Mouse (Mus musculus): Measurements from ENCODE around the gene Tmem50b.

DNA sequence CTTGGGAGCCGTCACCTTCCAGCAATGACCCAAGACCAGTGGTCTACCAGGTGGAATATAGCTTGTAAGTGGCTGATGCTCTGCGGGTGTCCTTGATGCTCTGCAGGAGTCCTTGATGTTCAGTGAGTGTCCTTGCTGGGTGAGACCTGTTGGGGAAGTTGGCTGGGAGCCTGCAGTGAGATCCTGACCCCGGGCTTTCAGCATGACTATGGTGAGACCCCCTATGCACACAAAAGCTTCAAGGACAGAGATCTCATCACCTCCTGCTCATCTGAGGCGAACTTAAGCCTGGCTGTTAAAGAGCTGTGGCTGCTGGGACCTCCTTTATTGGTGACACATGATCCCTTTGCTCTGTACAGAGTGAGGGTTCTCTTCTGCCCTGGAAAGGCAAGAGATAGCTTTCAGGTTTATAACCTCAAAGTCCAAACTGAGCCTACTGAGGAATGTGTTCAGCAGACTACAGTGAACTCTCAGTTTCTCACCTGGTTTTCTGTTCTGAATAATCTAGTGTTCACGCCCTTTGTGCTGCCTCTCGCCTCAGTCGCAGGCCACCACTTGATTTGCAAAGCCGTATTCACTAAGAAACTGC is 42.5 kb downstream of the Tmem50b start:
- TF ChIP-seq CTCF (IDR thresholded peaks at IDR 0.05; ENCODE audit: low read depth) (no peak), EP300 (optimal IDR thresholded peaks at IDR 0.05) (no peak)

Measured in stomach, postnatal 0 days (tissue).